Mouse (Mus musculus) midbrain, embryonic 15.5 days (tissue): Measurements from ENCODE around the gene Irs1. TPM values are rescaled to one million over a fixed set of nuclear protein-coding genes. Genes with fewer than 3 reads are reported as not detected.

Experiments
- ATAC-seq: fragments of 200-750 bp; cut with Nextera tagmentation; replicated peaks from 2 replicates; pipeline ENCODE4 v1.8.0; 2017; ENCODE audit warnings: moderate TSS enrichment
- H3K27ac ChIP-seq: fragments of 300-500 bp; sonication (generic); 2 replicates; pipeline ENCODE4 v1.5.1; 2015; ENCODE audit warnings: mild to moderate bottlenecking, inconsistent platforms
- H3K27me3 ChIP-seq: fragments of 300-500 bp; sonication (generic); replicated peaks from 2 replicates; pipeline ENCODE4 v1.6.1; 2015; ENCODE audit warnings: inconsistent platforms
- H3K36me3 ChIP-seq: fragments of 300-500 bp; sonication (generic); replicated peaks from 2 replicates; pipeline ENCODE4 v1.6.1; 2015; ENCODE audit warnings: inconsistent platforms
- H3K4me1 ChIP-seq: fragments of 300-500 bp; sonication (generic); 2 replicates; pipeline ENCODE4 v1.6.1; 2015; ENCODE audit warnings: inconsistent platforms
- H3K4me2 ChIP-seq: fragments of 300-500 bp; sonication (generic); 2 replicates; pipeline ENCODE4 v1.6.1; 2015; ENCODE audit warnings: inconsistent platforms, mild to moderate bottlenecking, moderate library complexity
- H3K4me3 ChIP-seq: fragments of 300-500 bp; sonication (generic); 2 replicates; pipeline ENCODE4 v1.5.1; 2015; ENCODE audit warnings: mild to moderate bottlenecking, inconsistent platforms
- H3K9ac ChIP-seq: fragments of 300-500 bp; sonication (generic); 2 replicates; pipeline ENCODE4 v1.6.1; 2015; ENCODE audit warnings: mild to moderate bottlenecking, inconsistent platforms
- H3K9me3 ChIP-seq: fragments of 300-500 bp; sonication (generic); 2 replicates; pipeline ENCODE4 v1.6.1; 2016; ENCODE audit warnings: inconsistent platforms
- WGBS: fragments of 180-500 bp; shearing (Covaris S2); methylation state at CpG from one replicate; pipeline ENCODE4 v1.1.7; 2015; ENCODE audit warnings: mixed read lengths; 5-methylcytosine and 5-hydroxymethylcytosine counted together
- polyA plus RNA-seq: library from polyadenylated mRNA; unstranded; fragments of >200 nt; fragmentation: Nextera tagmentation; extraction: Ambion mirVana; gene quantifications from 2 replicates; pipeline ENCODE4 v1.2.1, GENCODE M21; 2015

The Irs1 gene
- polyA plus RNA-seq, 1 experiment from 2014 or later, result 8.2 TPM

DNA sequence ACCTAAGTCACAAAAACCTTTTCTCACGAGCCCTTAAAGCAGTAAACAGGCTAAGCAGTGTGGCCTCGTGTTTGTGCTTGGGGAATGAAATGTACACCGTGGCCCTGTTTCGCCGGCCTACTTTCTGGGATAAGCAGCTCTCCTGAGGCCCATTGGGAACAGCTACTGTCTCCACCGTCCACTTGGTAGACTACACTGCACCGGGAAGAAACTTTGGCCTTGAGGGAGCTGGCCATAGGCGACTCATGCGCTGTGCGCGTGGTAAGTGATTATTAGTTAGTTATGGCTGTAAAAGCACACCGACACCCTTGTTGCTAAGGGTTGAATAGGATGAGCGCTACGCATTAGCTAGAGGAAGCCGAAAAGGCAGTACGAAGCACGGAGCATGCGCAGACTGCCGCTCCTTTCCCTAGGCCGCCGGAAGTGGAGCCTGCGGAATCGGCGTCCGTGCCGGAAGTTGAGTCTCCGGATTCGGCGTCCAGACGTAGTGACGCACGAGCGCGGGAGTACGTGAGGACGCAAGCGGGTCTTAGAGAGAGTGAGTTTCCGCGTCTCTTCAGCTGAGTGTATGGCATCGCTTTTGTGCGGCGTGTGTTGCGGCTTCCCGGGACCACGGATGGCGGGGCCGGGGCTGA is 25.0 kb upstream of the Irs1 start, which contains the start of gene Rhbdd1:
TSS of gene Rhbdd1 (plus strand) at position 342 of the 635 bp plus-strand sequence.
- Histone ChIP-seq H3K4me1 (peaks cover 21% of the 10 kb centered on the region), H3K27ac (peak within 1 kb of the TSS; percentile 97), H3K4me2 (peak within 1 kb of the TSS; percentile 79), H3K27me3 (no peaks in the 10 kb centered on the region), H3K36me3 (no peaks in the 10 kb centered on the region), H3K9me3 (no peaks in the 10 kb centered on the region), H3K9ac (peak within 1 kb of the TSS; percentile 97), H3K4me3 (peak within 1 kb of the TSS; percentile 83)
- ATAC-seq, result peak; percentile 99
- 4% methylated on average over 47 of the region's 47 CpGs for WGBS

DNA sequence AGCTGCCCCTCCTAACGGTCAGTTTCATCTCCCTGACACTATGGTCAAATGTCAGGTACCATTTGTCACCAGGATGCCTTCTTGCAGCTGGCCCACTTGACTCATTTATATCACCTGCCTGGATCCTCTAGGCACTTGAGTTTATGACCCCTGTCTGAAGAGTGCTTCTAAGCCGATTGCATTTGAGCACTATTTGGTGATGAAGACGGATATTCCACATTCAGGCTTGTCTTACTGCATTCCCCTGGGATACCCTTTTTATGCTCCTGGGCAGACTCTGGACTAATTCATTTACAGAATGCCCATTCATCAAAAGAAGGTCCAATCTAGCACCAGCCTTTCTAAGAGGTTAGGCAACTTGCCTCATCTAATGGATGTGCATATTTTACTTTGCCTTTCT is 13.3 kb upstream of the Irs1 start:
- Histone ChIP-seq H3K4me2 (no peak overlapping the region), H3K4me3 (no peak overlapping the region), H3K27ac (no peak overlapping the region), H3K36me3 (no peaks in the 10 kb centered on the region), H3K4me1 (no peaks in the 10 kb centered on the region), H3K9ac (no peak overlapping the region), H3K9me3 (no peaks in the 10 kb centered on the region), H3K27me3 (no peaks in the 10 kb centered on the region)
- WGBS, result 65% methylated on average over 3 of the region's 3 CpGs
- ATAC-seq, result no peak

GRCm38 (mm10) chr1:82298586-82298985 is 7.4 kb upstream of the Irs1 start:
- no peak overlapping the region for H3K9ac ChIP-seq
- WGBS, result 40% methylated on average over 1 of the region's 1 CpGs
- H3K4me1 ChIP-seq, result peaks cover 5% of the 10 kb centered on the region; the same call in 1 of the 2 replicates
- no peak overlapping the region for H3K27ac ChIP-seq
- no peaks in the 10 kb centered on the region for H3K27me3 ChIP-seq
- H3K9me3 ChIP-seq, result no peaks in the 10 kb centered on the region
- H3K4me3 ChIP-seq, result no peak overlapping the region
- ATAC-seq, result no peak
- H3K36me3 ChIP-seq, result no peaks in the 10 kb centered on the region
- no peak overlapping the region for H3K4me2 ChIP-seq

DNA sequence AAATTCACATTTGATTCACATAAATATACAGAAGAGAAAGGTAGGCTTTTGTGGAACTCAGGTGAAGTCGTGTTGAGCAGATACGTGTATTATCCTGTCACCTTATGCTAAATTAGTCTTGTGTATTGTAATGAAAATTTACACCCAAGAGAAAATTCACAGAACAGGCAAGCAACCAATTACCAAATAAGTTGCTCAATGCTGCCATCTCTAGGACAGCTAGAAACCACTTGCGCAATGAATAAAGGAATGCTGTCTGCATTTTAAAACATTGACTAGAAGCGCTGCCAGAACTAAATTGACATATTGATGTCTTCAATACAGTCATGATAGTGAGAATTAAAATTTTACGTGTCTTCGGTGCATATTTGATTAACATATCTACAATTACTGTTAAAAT is 2.9 kb upstream of the Irs1 start:
- Histone ChIP-seq H3K4me1 (peaks cover 28% of the 10 kb centered on the region), H3K4me3 (no peak overlapping the region), H3K36me3 (no peaks in the 10 kb centered on the region), H3K4me2 (no peak overlapping the region), H3K9ac (no peak overlapping the region), H3K27ac (no peak overlapping the region), H3K27me3 (no peaks in the 10 kb centered on the region), H3K9me3 (no peaks in the 10 kb centered on the region)
- WGBS, result 8% methylated on average over 6 of the region's 6 CpGs
- ATAC-seq, result no peak

GRCm38 (mm10) chr1:82292771-82293170 is 1.6 kb upstream of the Irs1 start:
- H3K4me1 ChIP-seq, result peaks cover 42% of the 10 kb centered on the region
- peak overlapping the region; percentile 91 for H3K4me3 ChIP-seq
- peak overlapping the region; percentile 77 for H3K4me2 ChIP-seq
- H3K9me3 ChIP-seq, result no peaks in the 10 kb centered on the region
- peak overlapping the region; percentile 38 for H3K9ac ChIP-seq
- peak; percentile 87 for ATAC-seq
- H3K36me3 ChIP-seq, result no peaks in the 10 kb centered on the region
- 0% methylated on average over 13 of the region's 13 CpGs for WGBS
- no peaks in the 10 kb centered on the region for H3K27me3 ChIP-seq
- H3K27ac ChIP-seq, result peak overlapping the region; percentile 98

DNA sequence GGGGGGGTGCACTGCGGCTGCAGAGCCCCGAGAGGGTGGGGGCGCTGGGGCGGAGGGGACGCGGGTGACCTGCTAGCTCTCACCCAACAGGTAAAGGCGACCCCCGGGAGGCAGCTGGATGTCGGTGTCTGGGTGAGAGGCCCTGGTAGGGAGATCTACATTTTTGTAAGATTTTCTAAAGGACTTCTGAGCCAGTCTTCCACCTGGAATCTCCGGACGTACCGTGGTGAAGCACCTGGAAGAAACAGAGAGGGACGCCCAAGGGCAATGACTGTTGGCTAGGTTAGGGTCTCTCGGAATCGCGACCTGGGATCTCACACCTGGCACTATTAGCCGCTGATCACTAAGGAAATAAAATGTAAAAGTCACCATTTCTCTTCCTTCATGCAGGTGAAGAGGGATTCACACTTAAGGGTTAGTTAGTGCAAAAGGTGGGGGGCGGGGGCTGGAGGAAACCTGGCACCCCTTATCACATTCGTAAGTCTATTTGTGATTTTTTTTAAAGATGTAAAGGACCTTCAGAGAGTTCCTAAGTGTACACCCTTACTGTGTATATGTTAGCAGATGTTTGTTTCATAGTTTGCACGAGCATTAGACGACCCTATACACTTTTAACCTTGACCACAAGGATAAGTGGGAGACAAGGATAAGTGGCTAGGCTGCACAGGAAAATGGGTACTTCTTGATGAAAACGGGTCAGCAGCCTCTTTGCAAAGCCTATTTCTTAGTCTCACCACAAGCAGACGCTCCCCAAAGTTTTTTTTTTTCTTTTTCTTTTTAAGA is 905 bp upstream of the Irs1 start:
- Histone ChIP-seq H3K36me3 (no peaks in the 10 kb centered on the region), H3K27me3 (no peaks in the 10 kb centered on the region), H3K9me3 (no peaks in the 10 kb centered on the region), H3K9ac (peak overlapping the region; percentile 90), H3K4me1 (peaks cover 48% of the 10 kb centered on the region), H3K4me3 (peak overlapping the region; percentile 91), H3K27ac (peak overlapping the region; percentile 98), H3K4me2 (peak overlapping the region; percentile 77)
- peak; percentile 1; the same call in 1 of the 2 replicates for ATAC-seq
- WGBS, result 1% methylated on average over 22 of the region's 23 CpGs

DNA sequence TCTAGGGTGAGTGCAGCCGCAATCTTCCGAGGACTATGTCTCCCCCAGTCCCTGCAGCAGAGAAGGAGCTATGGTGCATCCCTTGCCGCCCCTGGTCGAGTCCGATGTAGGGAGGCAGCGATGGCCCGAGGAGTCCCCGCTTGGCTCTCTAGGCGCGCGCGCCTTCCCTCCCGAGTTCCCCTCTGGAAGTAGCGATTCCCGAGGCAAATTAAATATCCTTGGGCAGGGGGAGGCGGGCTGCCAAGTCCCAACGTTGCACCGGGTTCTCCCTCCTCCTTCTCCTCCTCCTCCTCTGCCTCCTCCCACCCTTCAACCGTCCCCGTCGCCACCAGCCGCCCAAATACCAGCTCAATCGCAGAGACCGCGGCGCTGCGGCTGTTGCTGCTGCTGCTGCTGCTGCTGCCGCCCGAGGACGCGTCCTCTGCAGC is 479 bp downstream of the Irs1 start:
- peak; percentile 58 for ATAC-seq
- Histone ChIP-seq H3K27me3 (no peaks in the 10 kb centered on the region), H3K4me2 (peak overlapping the region; percentile 77), H3K27ac (peak overlapping the region; percentile 98), H3K4me3 (peak overlapping the region; percentile 91), H3K4me1 (peaks cover 62% of the 10 kb centered on the region), H3K36me3 (no peaks in the 10 kb centered on the region), H3K9ac (peak overlapping the region; percentile 90), H3K9me3 (no peaks in the 10 kb centered on the region)
- under 1% methylated on average over 31 of the region's 31 CpGs for WGBS

GRCm38 (mm10) chr1:82289990-82290681 is 1.1 kb downstream of the Irs1 start:
- H3K27me3 ChIP-seq, result no peaks in the 10 kb centered on the region
- H3K36me3 ChIP-seq, result no peaks in the 10 kb centered on the region
- peak; percentile 19; the same call in 1 of the 2 replicates for ATAC-seq
- H3K27ac ChIP-seq, result peak overlapping the region; percentile 98
- H3K4me2 ChIP-seq, result peak overlapping the region; percentile 77
- H3K9ac ChIP-seq, result peak overlapping the region; percentile 90
- WGBS, result under 1% methylated on average over 45 of the region's 45 CpGs
- H3K4me3 ChIP-seq, result peak overlapping the region; percentile 91
- peaks cover 66% of the 10 kb centered on the region for H3K4me1 ChIP-seq
- H3K9me3 ChIP-seq, result no peaks in the 10 kb centered on the region

- H3K4me1 ChIP-seq, result peaks cover 72% of the 10 kb centered on the region
- H3K4me3 ChIP-seq, result peak overlapping the region; percentile 91
- H3K27ac ChIP-seq, result peak overlapping the region; percentile 98
- H3K4me2 ChIP-seq, result peak overlapping the region; percentile 77
- H3K9ac ChIP-seq, result peak overlapping the region; percentile 90
- no peak for ATAC-seq
- no peaks in the 10 kb centered on the region for H3K36me3 ChIP-seq
- 69% methylated on average over 35 of the region's 35 CpGs for WGBS
- no peaks in the 10 kb centered on the region for H3K9me3 ChIP-seq
- no peaks in the 10 kb centered on the region for H3K27me3 ChIP-seq
Measured at GRCm38 (mm10) chr1:82289116-82289989, 1.9 kb downstream of the Irs1 start.

DNA sequence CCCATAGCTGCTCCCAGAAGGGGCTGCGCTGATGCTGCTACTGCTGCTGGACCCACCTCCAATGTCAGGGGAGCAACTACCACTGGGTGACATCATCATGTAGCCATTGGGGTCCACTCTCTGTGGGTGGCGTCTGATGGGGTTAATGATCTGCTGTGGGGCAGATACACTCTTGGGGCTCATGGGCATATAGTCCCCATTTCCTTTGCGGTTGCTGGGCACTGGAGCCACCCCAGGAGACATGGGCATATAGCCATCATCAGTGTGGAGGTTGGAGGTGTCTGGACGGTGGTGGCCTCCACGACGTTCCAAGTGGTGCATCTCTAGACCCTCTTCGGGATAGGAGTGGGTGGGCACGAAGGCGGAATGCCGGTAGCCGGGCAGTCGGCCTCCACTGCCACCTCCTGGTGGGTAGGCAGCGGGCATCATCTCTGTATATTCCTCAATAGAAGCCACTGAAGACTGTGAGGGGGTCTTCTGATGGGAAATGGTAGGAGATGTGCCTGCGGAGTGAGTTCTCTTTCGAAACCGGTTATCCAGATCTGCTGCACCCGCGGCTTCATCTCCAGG is 2.7 kb downstream of the Irs1 start:
- no peak for ATAC-seq
- Histone ChIP-seq H3K36me3 (no peaks in the 10 kb centered on the region), H3K9me3 (no peaks in the 10 kb centered on the region), H3K9ac (no peak overlapping the region), H3K27me3 (no peaks in the 10 kb centered on the region), H3K4me3 (no peak overlapping the region), H3K4me1 (peaks cover 73% of the 10 kb centered on the region), H3K27ac (no peak overlapping the region), H3K4me2 (peak overlapping the region; percentile 77)
- 94% methylated on average over 18 of the region's 18 CpGs for WGBS

GRCm38 (mm10) chr1:82287776-82288325 is 3.4 kb downstream of the Irs1 start:
- 89% methylated on average over 16 of the region's 16 CpGs for WGBS
- no peak for ATAC-seq
- peak overlapping the region; percentile 41 for H3K4me3 ChIP-seq
- peak overlapping the region; percentile 77 for H3K4me2 ChIP-seq
- no peaks in the 10 kb centered on the region for H3K27me3 ChIP-seq
- H3K9me3 ChIP-seq, result no peaks in the 10 kb centered on the region
- no peak overlapping the region for H3K9ac ChIP-seq
- H3K27ac ChIP-seq, result no peak overlapping the region
- H3K4me1 ChIP-seq, result peaks cover 67% of the 10 kb centered on the region
- no peaks in the 10 kb centered on the region for H3K36me3 ChIP-seq
